Comparison of ENCODE assay signal across 19 mouse cellular contexts in genomic region chr1:106815265-106815664, GRCm38 (mm10). TPM values are rescaled to one million over a fixed set of nuclear protein-coding genes. Genes with fewer than 3 reads are reported as not detected.
"Had no signal": no experiment of that assay in that cellular context is flagged by ENCODE, and none has a peak within 500 bp of the region (broad histone marks: within the 10 kb centered on the region; RNA-seq: fewer than 3 reads in every experiment).

No protein-coding gene starts in this region.

- H3K4me1 ChIP-seq: limb, embryonic 12.5 days; liver, embryonic 13.5 days; midbrain, embryonic 13.5 days; neural tube, embryonic 12.5 days had no signal

- H3K4me3 ChIP-seq: limb, embryonic 12.5 days; liver, embryonic 13.5 days; midbrain, embryonic 13.5 days; neural tube, embryonic 12.5 days had no signal

- H3K36me3 ChIP-seq: limb, embryonic 12.5 days; liver, embryonic 13.5 days; midbrain, embryonic 13.5 days; neural tube, embryonic 12.5 days had no signal

- ATAC-seq: liver, postnatal 0 days; lung, postnatal 0 days; midbrain, embryonic 13.5 days had no signal

- H3K9me3 ChIP-seq: limb, embryonic 12.5 days; liver, embryonic 13.5 days; midbrain, embryonic 13.5 days; neural tube, embryonic 12.5 days had no signal

- H3K27ac ChIP-seq: limb, embryonic 12.5 days; liver, embryonic 13.5 days; midbrain, embryonic 13.5 days; neural tube, embryonic 12.5 days; stomach, postnatal 0 days had no signal

- H3K9ac ChIP-seq: limb, embryonic 12.5 days; liver, embryonic 13.5 days; liver, postnatal 0 days; midbrain, embryonic 13.5 days; neural tube, embryonic 12.5 days had no signal

- H3K4me2 ChIP-seq: limb, embryonic 12.5 days; liver, embryonic 13.5 days; midbrain, embryonic 13.5 days; neural tube, embryonic 12.5 days had no signal

- H3K27me3 ChIP-seq: limb, embryonic 12.5 days; midbrain, embryonic 13.5 days; neural tube, embryonic 12.5 days had no signal

- DNase-seq: kidney, adult 18-20 months; kidney, postnatal 10 days; liver; liver, embryonic 13.5 days; liver, postnatal 0 days; lung, postnatal 4 days; retina, postnatal 1 day; right cerebral cortex, postnatal 4 days; thymus, postnatal 14 days had no signal

RNA-seq across cellular contexts. Expression of gene Serpinb5, which starts 45.7 kb away (rescaled TPM):
- total RNA-seq: layer of hippocampus, postnatal 10 days; left cerebral cortex, postnatal 36 days had no signal
- polyA plus RNA-seq: kidney, embryonic 14.5 days; liver, postnatal 0 days; midbrain, postnatal 0 days; neural tube, embryonic 12.5 days; spleen, adult 2 months had no signal
